Mouse (Mus musculus): ENCODE results near the gene Rspo1.

Rspo1 gene

DNA sequence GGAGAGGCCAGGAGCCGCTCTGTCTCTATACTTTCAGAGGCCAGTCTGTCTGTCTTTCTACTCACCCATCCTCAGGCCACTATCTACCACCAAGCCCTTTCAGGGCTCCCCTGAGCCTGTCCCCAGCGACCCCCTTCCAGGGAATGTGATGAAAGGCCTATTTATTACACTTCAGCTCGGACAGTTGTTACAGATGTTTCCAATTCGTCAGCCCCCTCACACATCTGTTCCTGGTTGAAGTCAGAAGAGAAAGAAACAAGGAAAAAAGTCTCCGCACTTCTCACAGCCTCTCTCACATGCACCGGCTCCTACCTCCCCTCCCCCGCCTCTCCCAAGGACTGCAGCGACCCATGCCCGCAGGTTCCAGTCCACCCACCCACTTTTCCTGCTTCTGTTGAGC, 13.9 kb upstream of the Rspo1 start:
- no peak for DNase-seq (ENCODE audit: low spot score in 2 of 2)

DNA sequence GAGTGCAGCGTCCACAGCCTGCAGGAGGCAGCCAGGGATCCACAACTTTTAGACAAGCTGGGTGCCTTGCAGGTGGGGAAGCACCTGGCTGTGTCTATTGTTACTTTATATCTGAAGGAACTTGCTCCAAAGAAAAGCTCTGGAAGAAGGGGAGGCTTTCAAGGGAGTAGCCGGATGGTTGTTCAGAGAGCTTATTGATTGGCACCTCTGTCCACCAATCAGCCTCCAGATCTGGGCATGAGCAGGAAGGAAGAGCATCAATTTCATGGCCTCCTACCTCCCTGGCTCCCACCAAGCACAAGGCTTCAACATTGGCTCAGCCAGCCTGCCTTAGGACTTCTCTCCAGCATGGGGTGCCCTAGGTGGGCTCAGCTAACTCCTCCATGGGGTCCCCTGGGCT, 12.9 kb upstream of the Rspo1 start:
- no peak for DNase-seq (ENCODE audit: low spot score in 2 of 2)

DNA sequence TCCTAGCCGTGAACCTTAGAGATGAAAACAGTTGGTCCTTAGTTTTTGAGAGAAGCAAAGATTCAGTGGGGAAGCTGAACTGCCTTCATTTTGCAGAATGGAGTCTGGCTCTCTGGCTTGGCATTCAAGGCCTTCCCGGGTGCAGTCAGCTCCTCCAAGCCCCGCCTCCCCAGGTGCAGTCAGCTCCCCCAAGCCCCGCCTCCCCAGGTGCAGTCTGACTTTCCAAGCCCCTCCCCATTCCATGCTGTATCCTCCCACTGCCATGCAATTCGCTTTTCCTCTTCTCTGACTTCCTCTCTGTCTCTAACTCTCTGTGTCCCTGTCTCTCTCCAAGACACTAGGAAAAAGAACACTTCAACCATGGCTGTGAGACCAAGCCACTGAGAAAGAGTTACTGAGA, 8.0 kb upstream of the Rspo1 start:
- DNase-seq (ENCODE audit: low spot score in 2 of 2), result no peak

DNA sequence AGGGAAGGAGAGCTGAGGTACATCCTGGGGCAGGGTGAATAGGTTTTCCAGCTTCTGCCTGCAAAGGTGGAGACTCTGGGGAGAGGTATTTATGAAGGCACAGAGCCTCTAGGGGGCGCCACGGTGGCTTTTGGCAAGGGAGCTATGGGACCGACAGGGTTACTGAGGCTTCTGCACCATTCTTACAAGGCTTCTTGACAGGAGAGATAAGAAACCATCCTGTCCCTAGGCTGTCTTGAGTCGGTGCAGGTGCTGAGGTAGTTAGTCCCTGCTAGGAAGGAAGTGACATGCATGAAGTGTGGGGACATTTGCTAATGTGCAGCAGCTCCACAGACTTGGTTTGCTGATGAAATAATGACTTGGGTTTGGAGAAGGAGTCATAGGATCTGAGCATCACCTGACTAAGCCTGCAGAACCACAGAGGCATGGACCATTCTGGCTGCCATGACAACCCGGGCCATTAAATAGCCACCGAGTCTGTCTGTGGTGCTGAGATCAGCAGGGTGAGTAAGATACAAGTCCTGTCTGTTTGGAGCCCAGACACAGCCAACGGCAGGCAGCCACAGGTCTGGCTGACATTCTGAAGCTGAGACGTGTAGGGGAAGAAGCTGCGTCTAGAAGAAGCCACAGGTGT, 2.2 kb upstream of the Rspo1 start:
- no peak for DNase-seq (ENCODE audit: low spot score in 2 of 2)

DNA sequence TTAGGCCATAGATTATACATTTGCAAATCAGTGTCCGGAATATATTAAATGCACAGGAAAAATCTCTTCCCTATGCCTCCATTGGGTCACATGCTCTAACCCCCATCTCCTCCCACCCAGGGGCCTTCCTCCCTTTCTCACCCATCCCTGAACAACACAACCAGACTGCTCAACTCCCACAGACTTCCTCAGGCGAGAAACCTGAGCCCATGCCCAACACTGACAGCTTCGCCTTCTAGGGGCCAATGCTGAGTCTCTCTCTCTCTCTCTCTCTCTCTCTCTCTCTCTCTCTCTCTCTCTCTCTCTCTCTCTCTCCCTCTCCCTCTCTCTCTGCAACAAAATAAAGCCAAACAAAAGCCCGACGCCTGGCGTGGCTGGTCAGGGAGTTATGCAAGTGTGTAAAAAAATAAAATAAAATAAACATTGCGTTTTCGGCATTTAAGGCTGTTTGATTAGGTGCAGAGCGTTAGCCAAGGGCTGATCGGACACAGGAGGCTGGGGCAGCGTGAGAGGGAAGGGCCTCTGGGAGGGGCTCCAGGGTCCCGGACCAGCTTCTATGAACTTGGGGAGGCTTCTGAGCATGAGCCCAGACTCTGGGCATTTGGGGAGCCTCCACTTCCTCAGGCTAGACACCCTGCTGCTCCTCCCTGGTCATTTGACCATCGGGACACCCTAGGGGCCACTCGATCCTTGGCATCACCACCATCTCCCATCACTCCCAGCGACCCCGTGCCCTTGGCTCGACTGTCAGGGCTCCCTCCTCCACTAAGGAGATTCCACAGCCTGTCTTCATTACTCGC, 1.2 kb upstream of the Rspo1 start:
- no peak for DNase-seq (ENCODE audit: low spot score in 2 of 2)

DNA sequence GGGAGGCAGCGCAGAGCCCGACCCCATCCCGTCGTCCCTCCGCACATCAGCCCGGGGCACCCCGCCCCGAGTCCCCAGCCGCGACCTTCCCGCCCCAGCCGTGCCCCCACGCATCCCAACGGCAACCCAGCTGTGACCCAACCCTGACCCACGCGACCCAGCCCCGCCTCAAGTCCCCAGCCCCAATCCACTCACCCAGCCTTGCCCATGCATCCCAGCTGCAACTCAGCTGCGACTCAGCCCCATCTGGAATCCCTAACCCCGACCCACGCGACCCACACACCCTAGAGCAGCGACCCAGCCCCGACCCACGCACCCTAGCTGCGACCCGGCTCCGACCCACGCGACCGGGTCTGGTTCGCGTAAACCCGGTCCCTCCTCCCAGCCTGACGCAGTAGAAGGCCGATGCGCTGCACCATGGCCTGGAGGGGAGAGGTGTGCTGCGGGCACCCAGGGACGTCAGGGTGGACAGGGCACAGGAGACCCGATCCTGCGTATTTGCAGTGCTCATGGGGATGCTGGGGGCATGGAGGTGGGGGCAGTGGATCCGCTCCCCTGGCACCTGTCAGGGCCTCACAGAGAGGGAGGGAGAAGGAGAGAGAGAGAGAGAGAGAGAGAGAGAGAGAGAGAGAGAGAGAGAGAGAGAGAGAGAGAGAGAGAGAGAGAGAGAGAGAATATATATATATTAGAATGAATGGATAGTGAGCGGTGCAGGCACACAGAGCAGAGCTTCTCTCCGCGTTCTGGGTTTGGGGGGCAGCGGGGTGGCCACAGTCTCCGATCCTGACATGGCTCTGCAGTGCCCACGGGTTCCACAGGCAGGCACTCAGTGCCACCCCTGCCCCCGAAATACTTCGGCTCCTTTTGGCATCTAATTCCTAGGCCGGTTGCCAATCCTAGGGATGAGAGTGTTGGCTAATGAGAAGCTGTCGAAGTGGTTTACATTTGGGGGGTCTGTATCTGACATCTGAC, 795 bp downstream of the Rspo1 start:
- DNase-seq (ENCODE audit: low spot score in 2 of 2), result no peak

DNA sequence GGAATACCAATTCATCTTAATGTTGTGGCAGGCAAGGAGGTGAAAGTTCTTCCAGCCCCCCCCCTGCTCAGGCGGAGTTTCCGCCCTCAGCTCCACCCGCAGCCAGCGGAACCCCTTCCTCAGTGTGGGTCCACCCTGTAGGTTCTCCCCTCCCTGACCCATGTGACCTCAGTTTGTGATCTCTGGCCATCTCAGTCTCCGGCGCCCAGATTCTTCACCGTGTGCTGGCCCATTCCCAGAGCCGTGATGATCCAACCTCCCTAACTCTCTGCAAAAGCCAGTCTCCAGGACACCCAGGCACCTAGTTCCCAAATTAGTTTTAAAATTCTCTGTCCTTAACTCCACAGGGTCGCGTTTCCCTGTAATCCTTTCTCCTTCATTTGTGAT, 1.5 kb downstream of the Rspo1 start:
- DNase-seq (ENCODE audit: low spot score in 2 of 2), result no peak

DNA sequence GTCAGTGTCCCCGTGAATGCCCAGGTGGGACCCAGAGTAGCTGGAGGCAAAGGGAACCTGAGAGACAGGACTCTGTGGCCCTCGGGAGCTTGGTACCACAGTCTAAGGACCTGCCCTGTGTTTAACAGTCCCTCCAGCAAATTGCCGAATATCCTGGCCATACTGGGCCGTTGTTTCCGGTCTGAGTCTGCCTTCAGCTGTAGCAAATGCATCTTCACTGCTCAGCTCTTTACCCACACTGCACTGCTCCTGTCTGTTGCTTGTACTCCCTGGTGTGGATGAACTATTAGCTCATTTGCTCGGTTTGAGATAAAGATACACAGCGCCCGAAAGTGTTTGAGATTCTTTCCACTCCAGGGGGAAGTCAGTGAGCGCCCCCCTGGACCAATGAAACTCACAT, 2.2 kb downstream of the Rspo1 start:
- no peak for DNase-seq (ENCODE audit: low spot score in 2 of 2)

DNA sequence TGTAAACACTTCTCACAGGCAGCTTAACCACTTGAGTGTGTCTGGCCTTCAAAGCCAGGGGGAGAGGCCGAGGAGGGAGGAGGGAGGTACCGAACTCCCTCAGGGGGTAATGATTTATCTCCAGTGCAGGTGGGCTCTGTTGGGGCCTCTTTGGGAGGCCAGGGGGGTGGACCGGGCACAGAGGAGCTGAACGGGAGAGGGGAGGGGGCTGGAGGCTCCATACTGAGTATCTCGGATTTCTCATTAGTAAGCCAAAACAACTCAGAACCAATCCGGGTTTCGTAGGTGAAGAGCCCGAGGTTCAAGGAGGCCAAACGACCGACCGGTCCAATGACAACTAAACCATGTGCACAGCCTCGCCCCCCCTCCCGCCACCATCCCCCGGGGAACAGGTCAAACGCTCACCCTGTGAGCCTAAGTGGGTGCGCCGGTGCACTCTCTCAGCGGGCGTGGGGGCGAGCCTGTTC, 3.6 kb downstream of the Rspo1 start:
- no peak for DNase-seq (ENCODE audit: low spot score in 2 of 2)

DNA sequence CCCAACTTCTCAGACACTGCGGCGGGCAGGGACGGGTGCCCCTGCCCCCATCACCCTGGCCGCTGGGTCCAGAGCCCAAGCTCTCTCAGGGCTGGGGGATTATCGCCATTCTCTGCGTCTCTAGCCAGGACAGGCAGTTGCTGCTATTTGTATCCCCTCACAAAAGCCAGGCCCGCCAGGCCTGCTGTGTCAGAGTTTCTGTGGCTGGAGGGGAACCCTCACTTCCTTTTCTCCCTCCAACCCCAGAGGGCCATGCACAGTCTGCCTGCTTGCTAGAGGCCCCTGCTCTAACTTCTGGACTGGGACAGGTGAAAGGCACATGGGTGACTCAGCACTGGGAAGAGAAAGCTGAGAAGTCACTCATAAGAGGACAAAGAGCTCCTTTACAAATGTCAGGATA, 4.1 kb downstream of the Rspo1 start:
- no peak for DNase-seq (ENCODE audit: low spot score in 2 of 2)

DNA sequence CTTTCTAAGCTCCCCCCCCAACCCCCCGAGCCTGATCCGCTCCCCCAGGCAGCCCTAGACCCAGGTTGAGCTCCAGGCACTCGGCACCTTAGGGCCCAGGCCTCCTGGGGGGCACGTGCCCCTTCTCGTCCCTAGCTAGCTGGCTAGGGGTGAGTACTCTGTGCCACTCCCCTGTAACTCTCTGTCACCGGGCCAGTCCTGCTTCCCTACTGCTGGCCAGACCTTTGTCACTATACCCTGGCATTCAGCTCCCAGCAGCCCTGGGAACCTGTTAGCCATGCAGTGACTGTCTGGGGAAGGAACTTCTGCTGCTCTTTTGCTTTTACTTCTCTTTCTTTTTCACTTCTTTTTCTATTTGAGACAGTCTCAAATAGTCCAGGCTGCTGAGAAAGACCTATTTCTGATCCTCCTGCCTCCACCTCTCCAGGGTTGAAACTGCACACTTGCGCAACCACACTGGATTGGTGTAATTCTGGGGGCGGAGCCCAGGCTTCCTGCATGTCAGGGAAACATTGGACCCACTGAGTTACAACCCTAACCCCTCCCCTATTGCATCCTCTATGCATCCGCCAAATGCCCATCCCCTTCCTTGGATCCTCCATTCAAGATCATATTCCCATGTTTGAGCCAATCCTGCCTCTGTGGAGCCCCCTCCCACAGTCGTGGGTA, 11.4 kb downstream of the Rspo1 start:
- DNase-seq (ENCODE audit: low spot score in 2 of 2), result no peak

DNA sequence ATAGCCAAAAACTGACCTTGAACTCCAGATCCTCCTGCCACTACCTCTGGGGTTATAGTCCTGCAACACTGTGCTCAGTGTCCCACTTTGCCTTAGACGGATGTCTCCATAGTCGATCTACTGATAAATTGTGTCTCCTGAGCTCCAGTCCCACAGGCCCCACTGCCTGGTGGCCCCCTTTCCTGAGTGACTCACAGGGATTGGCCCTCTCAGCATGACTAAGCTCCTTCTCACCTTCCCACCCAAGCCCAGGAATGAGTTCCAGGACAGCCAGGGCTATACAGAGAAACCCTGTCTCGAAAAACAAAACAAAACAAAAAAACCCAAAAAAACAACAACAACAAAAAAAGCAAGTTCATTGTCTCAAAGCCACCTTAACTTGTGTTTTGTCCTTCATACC, 13.3 kb downstream of the Rspo1 start:
- no peak for DNase-seq (ENCODE audit: low spot score in 2 of 2)

DNA sequence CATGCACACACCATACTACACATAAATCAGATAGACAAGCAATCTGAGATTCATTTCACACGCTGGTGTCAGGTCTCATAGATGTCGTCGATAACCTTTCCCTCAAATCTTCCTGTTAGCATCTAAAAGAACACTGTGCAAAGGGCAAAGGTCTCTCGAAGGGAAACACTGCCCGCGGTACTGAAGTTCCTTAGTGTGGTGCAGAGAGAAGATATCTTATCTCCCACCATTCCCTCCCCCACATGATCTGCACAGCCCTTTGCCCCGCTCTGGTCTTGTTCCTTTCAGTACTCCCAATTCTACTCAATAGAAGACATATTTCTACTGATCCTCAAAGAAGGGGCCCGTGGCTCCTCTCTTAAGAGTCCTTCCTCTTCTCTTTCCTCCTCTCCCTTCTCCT, 16.7 kb downstream of the Rspo1 start:
- DNase-seq (ENCODE audit: low spot score in 2 of 2), result no peak

DNA sequence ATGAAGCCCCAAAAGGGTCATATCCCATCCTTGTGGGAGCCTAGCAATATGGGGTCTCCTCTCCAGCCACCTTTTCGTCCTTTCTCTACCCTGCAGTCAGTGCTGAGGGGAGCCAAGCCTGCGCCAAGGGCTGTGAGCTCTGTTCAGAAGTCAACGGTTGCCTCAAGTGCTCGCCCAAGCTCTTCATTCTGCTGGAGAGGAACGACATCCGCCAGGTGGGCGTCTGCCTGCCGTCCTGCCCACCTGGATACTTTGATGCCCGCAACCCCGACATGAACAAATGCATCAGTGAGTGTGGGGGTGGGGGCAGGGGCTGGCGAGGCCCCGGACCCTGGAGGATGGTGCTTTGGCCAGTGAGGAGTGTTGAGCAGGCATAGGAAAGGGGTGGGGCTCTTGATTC, 18.7 kb downstream of the Rspo1 start:
- no peak for DNase-seq (ENCODE audit: low spot score in 2 of 2)

DNA sequence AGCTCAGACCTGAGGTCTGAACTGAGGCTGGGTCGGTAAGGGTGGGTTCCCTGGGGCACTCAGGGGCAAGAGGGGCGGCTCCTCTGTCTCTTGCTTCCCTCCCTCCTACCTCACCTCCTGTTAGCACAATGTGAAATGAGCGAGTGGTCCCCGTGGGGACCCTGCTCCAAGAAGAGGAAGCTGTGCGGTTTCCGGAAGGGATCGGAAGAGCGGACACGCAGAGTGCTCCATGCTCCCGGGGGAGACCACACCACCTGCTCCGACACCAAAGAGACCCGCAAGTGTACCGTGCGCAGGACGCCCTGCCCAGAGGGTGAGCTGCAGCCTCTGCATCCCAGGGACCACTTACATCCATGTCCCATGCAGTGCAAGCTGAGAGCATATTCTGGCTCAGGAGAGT, 21.2 kb downstream of the Rspo1 start:
- DNase-seq (ENCODE audit: low spot score in 2 of 2), result no peak

DNA sequence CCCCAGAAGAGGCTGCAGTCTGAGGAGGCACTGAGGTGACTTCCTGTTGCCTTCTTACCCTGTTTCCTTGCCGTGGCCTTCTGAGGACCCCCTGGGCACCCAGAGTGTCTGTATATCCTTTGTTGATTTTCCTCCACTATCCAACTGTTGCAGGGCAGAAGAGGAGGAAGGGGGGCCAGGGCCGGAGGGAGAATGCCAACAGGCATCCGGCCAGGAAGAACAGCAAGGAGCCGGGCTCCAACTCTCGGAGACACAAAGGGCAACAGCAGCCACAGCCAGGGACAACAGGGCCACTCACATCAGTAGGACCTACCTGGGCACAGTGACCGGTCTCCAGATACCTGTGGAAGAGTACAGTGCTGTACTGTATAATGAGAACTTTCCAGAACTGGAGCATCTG, 22.0 kb downstream of the Rspo1 start:
- DNase-seq (ENCODE audit: low spot score in 2 of 2), result no peak

DNA sequence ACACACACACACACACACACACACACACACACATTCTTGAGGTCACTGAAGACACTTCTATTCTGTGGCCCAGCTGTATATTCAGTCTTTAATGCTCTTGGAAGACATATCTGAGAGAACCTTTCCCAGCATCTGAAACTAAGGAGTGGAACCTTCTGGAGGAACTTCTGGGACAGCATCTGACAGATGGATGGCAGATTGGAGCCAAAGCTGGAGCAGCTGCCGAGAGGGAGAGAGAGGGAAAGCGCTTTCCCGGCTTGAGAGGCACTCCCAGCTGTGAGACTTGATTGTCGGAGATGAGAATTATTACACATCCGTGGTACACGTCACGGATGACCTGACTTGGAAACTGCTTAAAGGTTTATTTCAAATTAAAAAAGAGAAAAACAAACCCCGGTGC, 22.5 kb downstream of the Rspo1 start:
- DNase-seq (ENCODE audit: low spot score in 2 of 2), result no peak

DNA sequence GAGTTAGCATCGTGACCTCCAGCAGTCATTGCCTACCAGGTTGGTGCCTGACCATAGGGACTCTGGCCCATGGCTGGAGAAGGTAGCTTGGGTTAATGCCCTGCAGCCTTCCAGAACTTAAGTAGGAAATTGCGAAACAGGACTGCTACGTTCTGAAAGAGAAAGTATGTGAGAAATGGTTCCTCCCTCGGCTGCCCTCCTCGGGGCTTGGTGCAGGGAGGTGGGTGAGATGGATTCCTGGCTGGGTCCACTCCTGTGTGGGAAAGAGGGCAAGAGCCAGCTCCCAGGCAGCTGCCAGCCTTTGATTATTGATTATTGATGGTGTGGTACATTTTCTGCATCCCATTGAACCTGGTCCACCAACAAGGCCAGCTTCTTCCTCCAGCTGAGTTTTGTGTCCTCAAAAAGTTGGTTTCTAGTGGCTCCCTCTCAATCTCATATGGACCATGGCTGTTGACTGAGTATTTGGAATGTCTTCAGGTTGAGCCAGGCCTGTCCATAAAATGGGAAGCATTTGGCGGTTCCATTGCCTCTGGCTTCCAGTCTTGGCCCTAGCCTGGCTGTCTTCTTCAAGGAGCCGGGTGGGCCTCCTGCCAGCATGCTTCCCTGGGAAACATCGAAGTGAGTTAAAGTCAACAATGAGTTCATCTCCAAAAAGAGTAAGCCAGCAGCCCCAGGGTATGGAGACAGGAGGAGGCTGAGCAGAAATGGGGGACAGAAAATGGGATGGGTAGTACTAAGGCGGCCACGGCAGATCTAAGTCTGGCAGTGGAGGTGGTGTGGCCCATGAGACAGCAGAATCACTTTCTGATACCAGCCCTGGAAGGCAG, 29.8 kb downstream of the Rspo1 start, which contains the start of gene Gnl2:
Gene Gnl2 (plus strand): TSS at position 780 of the 830 bp plus-strand sequence.
- no peak for DNase-seq (ENCODE audit: low spot score in 2 of 2)

DNA sequence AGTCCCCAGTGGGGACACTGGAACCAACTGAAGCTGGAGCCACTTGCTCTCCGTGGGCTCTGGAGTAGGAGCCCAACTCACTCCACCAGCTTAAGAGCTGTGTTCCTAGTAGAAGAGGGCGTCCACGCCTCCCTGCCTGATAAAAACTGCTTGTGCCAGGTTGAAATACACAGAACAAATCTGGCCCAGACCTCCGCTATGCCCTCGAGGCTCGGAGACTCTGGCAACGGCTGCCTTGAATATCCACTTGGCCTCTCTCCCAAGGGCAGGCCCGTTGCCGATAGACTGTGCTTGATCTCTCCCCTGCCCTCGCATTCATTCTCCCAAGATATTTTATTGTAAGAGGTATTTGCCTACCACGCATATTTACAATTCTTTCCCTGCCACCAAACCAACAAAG, 31.2 kb downstream of the Rspo1 start:
- peak in 1 of 2 experiments; percentile 19 for DNase-seq (ENCODE audit: low spot score in 2 of 2)

DNA sequence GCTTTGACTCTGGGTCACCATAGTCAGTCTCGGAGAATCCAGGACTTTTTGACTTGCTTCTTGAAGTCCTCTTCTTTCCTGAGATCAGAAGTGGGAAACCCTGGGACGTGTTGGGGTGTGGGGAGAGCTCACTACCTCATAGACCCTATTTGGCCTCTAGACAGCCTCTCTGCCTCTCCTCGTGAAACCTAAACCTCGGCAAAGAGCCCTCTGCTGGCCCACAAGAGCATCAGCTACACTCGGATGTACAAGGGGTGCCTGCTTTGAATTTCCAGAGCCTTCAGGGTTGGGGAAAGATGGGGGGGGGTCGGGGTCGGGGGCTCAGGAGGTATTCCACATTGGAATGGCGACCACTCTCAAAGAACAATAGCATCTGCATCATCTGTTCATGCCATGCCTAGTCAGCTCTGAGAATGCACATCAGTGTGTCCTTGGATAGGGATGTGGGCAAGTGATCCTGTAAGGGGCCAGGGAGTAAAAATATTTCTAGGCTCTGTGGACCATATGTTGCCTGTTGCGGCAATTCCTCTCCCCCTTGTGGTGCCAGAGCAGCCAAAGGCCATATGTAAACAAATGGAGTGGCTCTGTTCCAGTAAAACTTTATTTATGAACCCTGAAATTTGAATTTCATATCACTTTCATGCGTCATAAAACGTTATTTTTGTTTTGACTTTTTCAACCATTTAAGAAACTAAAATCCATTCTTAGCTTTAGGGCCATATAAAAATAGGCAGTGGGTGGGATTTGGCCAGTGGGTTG, 34.7 kb downstream of the Rspo1 start:
- no peak for DNase-seq (ENCODE audit: low spot score in 2 of 2)
